Mouse (Mus musculus) heart, embryonic 12.5 days (tissue): ENCODE results near the gene Apobec1. TPM values are rescaled to one million over a fixed set of nuclear protein-coding genes. Genes with fewer than 3 reads are reported as not detected.

Experiments
- ATAC-seq: fragments of 200-750 bp; cut with Nextera tagmentation; 2 replicates; pipeline ENCODE4 v1.8.0; 2017; ENCODE audit warnings: moderate TSS enrichment, moderate library complexity; ENCODE audit not compliant: insufficient number of reproducible peaks, low FRiP score
- H3K27ac ChIP-seq: fragments of 300-500 bp; sonication (generic); 2 replicates; pipeline ENCODE4 v1.5.1; 2016; ENCODE audit warnings: mild to moderate bottlenecking, moderate library complexity; ENCODE audit not compliant: poor library complexity, severe bottlenecking
- H3K27me3 ChIP-seq: fragments of 300-500 bp; sonication (generic); replicated peaks from 2 replicates; pipeline ENCODE4 v1.6.1; 2016; ENCODE audit warnings: mild to moderate bottlenecking, moderate library complexity
- H3K36me3 ChIP-seq: fragments of 300-500 bp; sonication (generic); 2 replicates; pipeline ENCODE4 v1.6.1; 2016; ENCODE audit warnings: mild to moderate bottlenecking, moderate library complexity
- H3K4me1 ChIP-seq: fragments of 300-500 bp; sonication (generic); replicated peaks from 2 replicates; pipeline ENCODE4 v1.6.1; 2016; ENCODE audit warnings: mild to moderate bottlenecking
- H3K4me2 ChIP-seq: fragments of 300-500 bp; sonication (generic); 2 replicates; pipeline ENCODE4 v1.6.1; 2016; ENCODE audit warnings: mild to moderate bottlenecking, moderate library complexity
- H3K4me3 ChIP-seq: fragments of 300-500 bp; sonication (generic); 2 replicates; pipeline ENCODE4 v1.5.1; 2016; ENCODE audit warnings: mild to moderate bottlenecking
- H3K9ac ChIP-seq: fragments of 300-500 bp; sonication (generic); 2 replicates; pipeline ENCODE4 v1.6.1; 2016; ENCODE audit warnings: mild to moderate bottlenecking, moderate library complexity
- H3K9me3 ChIP-seq: fragments of 300-500 bp; sonication (generic); replicated peaks from 2 replicates; pipeline ENCODE4 v1.6.1; 2016; ENCODE audit warnings: mild to moderate bottlenecking, moderate library complexity
- WGBS: fragments of 180-500 bp; shearing (Covaris S2); methylation state at CpG from one replicate; pipeline ENCODE4 v1.1.7; 2016; 5-methylcytosine and 5-hydroxymethylcytosine counted together
- polyA plus RNA-seq: library from polyadenylated mRNA; unstranded; fragments of >200 nt; fragmentation: Nextera tagmentation; extraction: Ambion mirVana; gene quantifications from 2 replicates; pipeline ENCODE4 v1.2.1, GENCODE M21; 2016

The Apobec1 gene
- polyA plus RNA-seq, 1 experiment from 2014 or later, result 1.9 TPM

DNA sequence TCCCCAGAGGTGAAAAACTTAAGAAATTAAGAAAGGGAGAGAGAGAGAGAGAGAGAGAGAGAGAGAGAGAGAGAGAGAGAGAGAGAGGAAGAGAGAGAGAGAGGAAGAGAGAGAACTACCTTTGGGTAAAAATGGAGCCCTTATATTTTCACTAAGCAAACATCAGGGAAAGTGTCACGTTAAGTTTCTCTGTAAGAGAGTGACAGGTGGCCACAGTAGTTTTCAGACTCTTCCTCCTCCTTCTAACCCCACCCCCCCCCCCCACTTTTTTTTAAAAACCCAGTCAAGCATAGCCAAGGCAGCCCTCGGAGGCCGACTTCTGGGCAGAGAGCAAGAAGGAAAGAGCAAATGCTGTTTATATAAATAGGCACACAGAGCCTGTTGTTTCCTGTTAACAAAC, 68.2 kb downstream of the Apobec1 start:
- no peaks in the 10 kb centered on the region for H3K4me1 ChIP-seq
- no peak overlapping the region for H3K4me2 ChIP-seq
- no peaks in the 10 kb centered on the region for H3K36me3 ChIP-seq

DNA sequence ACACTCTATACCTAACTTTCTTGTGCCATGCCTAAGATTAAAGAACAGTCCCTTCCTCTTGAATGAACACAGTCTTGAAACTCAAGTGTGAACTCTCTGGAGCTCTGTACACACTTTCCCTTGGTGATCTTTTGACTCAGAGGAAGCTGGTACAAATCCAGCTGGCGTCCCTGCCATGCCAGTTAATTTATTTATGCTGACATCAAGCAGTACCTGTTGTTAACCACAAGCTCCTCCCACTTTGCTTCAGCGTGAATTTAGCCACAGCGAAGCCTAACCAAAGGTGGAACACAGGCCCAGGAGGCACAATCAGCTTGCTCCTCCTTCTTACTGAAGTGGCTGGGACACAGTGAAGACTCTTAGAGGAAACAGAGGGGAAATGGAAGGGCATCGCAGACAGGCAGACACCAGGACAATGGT, 69.4 kb downstream of the Apobec1 start:
- H3K27me3 ChIP-seq, result no peaks in the 10 kb centered on the region
- WGBS, result 15% methylated on average over 4 of the region's 4 CpGs
- peak overlapping the region; percentile 53 for H3K4me2 ChIP-seq
- no peaks in the 10 kb centered on the region for H3K9me3 ChIP-seq
- no peaks in the 10 kb centered on the region for H3K36me3 ChIP-seq
- H3K4me1 ChIP-seq, result no peaks in the 10 kb centered on the region
- H3K9ac ChIP-seq, result 0 out of 2 replicates have a peak overlapping the region, but pooled peaks have one; percentile 4
- ATAC-seq, result no peak
- no peak overlapping the region for H3K27ac ChIP-seq
- peak overlapping the region; percentile 30 for H3K4me3 ChIP-seq

More for the DNA sequence above, 68.2 kb downstream of the Apobec1 start:
- Histone ChIP-seq H3K27me3 (no peaks in the 10 kb centered on the region), H3K4me3 (no peak overlapping the region), H3K9me3 (0 out of 2 replicates have a peak, but pooled peaks cover 3% of the 10 kb centered on the region), H3K9ac (no peak overlapping the region), H3K27ac (no peak overlapping the region)
- WGBS, result 47% methylated on average over 3 of the region's 3 CpGs
- no peak for ATAC-seq

DNA sequence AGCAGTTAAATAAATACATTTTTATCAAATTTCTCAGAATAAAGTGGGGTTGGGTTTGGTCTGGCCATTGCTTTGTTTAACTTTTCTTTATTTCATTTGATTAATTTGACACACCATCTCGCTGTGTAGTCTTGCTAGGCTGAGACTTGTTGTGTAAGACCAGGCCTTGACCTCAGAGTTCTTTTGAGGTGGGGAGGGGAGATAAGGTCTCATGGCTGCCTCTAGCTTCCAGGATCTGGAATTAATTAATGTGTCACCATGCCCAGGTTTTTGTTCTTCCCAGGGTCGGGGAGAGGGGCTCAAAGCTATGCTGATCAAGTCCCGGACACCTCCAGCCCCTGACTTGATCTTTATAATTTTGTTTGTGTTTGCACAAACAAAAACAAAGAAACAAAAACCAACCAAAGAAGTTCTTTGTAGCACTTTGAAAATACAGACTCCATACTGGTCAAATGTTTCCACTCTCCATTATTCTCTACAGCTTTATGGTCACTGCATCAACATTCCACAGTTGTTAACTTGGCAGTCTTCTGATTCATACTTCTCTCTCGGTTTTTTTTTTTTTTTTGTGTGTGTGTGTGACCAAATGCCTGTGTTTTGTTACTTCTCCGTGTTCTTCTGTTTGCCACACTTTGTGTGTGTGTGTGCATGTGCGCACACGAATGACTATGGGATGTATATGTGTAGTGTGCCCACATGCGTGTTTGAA, 70.6 kb downstream of the Apobec1 start:
- H3K4me2 ChIP-seq, result no peak overlapping the region
- H3K36me3 ChIP-seq, result no peaks in the 10 kb centered on the region
- 62% methylated on average over 8 of the region's 8 CpGs for WGBS
- H3K4me3 ChIP-seq, result no peak overlapping the region
- no peaks in the 10 kb centered on the region for H3K9me3 ChIP-seq
- 0 out of 2 replicates have a peak, but pooled peaks cover 3% of the 10 kb centered on the region for H3K27me3 ChIP-seq
- H3K27ac ChIP-seq, result no peak overlapping the region
- H3K4me1 ChIP-seq, result no peaks in the 10 kb centered on the region
- ATAC-seq, result no peak
- H3K9ac ChIP-seq, result no peak overlapping the region

DNA sequence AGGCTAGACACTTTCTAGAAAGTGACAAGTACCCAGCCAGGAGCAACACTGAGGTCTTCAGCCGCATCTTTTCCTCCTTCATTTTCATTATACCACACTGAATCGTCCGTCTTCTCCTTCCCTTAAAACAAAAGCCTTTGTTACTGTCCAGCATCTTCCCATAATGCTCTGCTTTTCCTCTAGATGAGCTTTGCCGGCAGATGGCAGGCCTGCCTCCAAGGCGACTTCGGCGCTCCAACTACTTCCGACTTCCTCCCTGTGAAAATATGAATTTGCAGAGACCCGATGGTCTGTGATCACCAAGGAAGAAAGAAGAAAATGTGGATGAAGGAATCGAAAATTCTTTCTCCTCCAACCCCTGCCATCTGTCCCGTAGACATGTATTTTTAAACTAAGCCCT, 74.1 kb downstream of the Apobec1 start:
- Histone ChIP-seq H3K9me3 (no peaks in the 10 kb centered on the region), H3K4me1 (no peaks in the 10 kb centered on the region), H3K36me3 (no peaks in the 10 kb centered on the region), H3K4me2 (no peak overlapping the region), H3K27me3 (0 out of 2 replicates have a peak, but pooled peaks cover 3% of the 10 kb centered on the region), H3K27ac (no peak overlapping the region), H3K9ac (no peak overlapping the region), H3K4me3 (no peak overlapping the region)
- no peak for ATAC-seq
- WGBS, result 68% methylated on average over 11 of the region's 11 CpGs

Other genes with a start within 250 kb of the Apobec1 start
- gene Rimklb, start 103.7 kb downstream of the Apobec1 start, polyA plus RNA-seq, result 7.3 and 8.7 TPM in 2 replicates
- gene Mfap5, start 96.6 kb downstream of the Apobec1 start, polyA plus RNA-seq, result 9.3 and 9.8 TPM in 2 replicates
- not detected in 2 replicates for gene Aicda, start 48.6 kb downstream of the Apobec1 start, polyA plus RNA-seq
- gene Gdf3, start 7.6 kb upstream of the Apobec1 start, polyA plus RNA-seq, result 0.14 and 0.28 TPM in 2 replicates
- not detected in 2 replicates for gene Dppa3, start 24.0 kb upstream of the Apobec1 start, polyA plus RNA-seq
- gene Nanog, start 105.0 kb upstream of the Apobec1 start, polyA plus RNA-seq, result 0.49 and 0.86 TPM in 2 replicates
- 26.6 and 27.7 TPM in 2 replicates for gene Slc2a3, start 199.2 kb upstream of the Apobec1 start, polyA plus RNA-seq
- 7.8 and 8.4 TPM in 2 replicates for gene Foxj2, start 217.5 kb upstream of the Apobec1 start, polyA plus RNA-seq